Mouse (Mus musculus) ES-Bruce4 (cell line): ENCODE measurements around the gene Lrrc42. TPM values are rescaled to one million over a fixed set of nuclear protein-coding genes. Genes with fewer than 3 reads are reported as not detected.
A peak's percentile ranks its signal among the peaks of the same experiment; 100 is the strongest.

ENCODE experiments used
- H3K27ac ChIP-seq: 2 replicates; pipeline ENCODE4 v1.5.1; 2012; ENCODE audit warnings: low read length, inconsistent platforms; ENCODE audit not compliant: insufficient read depth
- H3K27me3 ChIP-seq: 2 replicates; pipeline ENCODE4 v1.6.1; 2012; ENCODE audit warnings: mild to moderate bottlenecking, low read length, inconsistent platforms; ENCODE audit not compliant: control insufficient read depth, poor library complexity, insufficient read depth, severe bottlenecking
- H3K36me3 ChIP-seq: 2 replicates; pipeline ENCODE4 v1.6.1; 2012; ENCODE audit warnings: inconsistent platforms, mild to moderate bottlenecking, low read length, moderate library complexity; ENCODE audit not compliant: control insufficient read depth, poor library complexity, insufficient read depth, severe bottlenecking
- H3K4me1 ChIP-seq: one replicate; pipeline ENCODE4 v1.8.1; 2011; ENCODE audit warnings: low read length; ENCODE audit not compliant: control insufficient read depth, insufficient read depth
- H3K4me3 ChIP-seq: 2 replicates; pipeline ENCODE4 v1.5.1; 2011; ENCODE audit warnings: low read depth, mild to moderate bottlenecking, low read length
- H3K9ac ChIP-seq: 2 replicates; pipeline ENCODE4 v1.6.1; 2012; ENCODE audit warnings: low read depth, mild to moderate bottlenecking, inconsistent platforms; ENCODE audit not compliant: poor library complexity, severe bottlenecking
- H3K9me3 ChIP-seq: replicated peaks from 2 replicates; pipeline ENCODE4 v1.6.1; 2012; ENCODE audit warnings: mild to moderate bottlenecking, low read length, inconsistent platforms; ENCODE audit not compliant: control insufficient read depth, poor library complexity, insufficient read depth, severe bottlenecking
- CTCF ChIP-seq: IDR thresholded peaks from one replicate; pipeline ENCODE4 v1.8.1; 2011; ENCODE audit warnings: low read depth, low read length
- EP300 ChIP-seq: IDR thresholded peaks from 2 replicates; pipeline ENCODE4 v1.6.1; 2011; ENCODE audit warnings: low read depth, low read length; ENCODE audit not compliant: insufficient read depth
- POLR2A ChIP-seq: IDR thresholded peaks from one replicate; pipeline ENCODE4 v1.8.1; 2011; ENCODE audit warnings: low read length; ENCODE audit not compliant: insufficient read depth
- polyA plus RNA-seq: library from polyadenylated mRNA; stranded (reverse); fragments of >200 nt; gene quantifications from 2 replicates; pipeline ENCODE4 v1.2.4, GENCODE M21; 2011; ENCODE audit warnings: low read depth; ENCODE audit not compliant: missing spikeins, insufficient read depth, insufficient read length

Lrrc42 gene
- polyA plus RNA-seq, 1 experiment = 75.4 TPM

DNA sequence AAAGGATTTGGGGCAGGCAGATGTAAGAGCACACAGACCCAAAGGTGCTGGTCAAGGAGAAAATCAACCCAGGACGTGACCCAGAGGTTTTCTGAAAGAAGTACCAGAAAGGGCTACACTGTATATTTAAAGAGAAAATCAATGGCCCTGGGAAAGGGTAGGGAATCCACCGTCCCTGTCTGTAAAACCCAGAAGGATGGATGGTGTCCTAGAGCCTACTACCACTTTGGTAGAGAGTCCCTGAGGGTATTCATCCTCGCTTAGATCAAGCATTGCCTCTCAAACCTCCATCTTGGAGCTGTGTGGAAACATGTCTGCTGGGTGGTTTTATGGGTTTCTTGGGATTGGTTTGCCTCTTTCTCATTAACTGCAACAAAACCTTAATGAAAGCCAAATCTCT is 1.1 kb upstream of the Lrrc42 start:
- peak overlapping the region; percentile 87 for H3K4me3 ChIP-seq
- peak overlapping the region; percentile 86 for H3K9ac ChIP-seq
- TF ChIP-seq POLR2A (no peak), EP300 (no peak), CTCF (no peak)
- H3K27me3 ChIP-seq = no peaks in the 10 kb centered on the region; the same call in 1 of the 2 replicates
- no peak overlapping the region for H3K27ac ChIP-seq
- H3K4me1 ChIP-seq = peaks cover 2% of the 10 kb centered on the region
- no peaks in the 10 kb centered on the region for H3K36me3 ChIP-seq
- H3K9me3 ChIP-seq = no peaks in the 10 kb centered on the region

DNA sequence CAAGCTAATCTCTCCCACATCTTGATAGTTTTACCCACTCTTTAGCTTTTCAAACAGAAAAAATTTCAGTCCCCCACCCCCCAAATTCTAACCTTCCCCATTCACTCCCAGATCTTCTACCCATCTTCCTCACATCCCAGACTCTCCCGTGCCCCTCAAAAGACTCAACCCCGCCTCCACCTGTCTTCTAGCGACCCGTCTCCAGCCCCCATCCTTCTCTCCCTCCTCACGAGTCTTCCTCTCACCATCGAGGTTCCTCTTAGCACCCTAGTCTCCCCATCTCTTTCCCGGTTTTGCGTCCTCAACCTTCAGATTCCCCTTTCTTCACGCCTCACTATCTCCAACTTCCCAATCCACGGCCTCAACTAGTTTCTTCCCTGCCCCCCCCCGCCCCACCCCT is 810 bp downstream of the Lrrc42 start:
- H3K4me3 ChIP-seq = peak overlapping the region; percentile 97
- peak overlapping the region; percentile 86 for H3K9ac ChIP-seq
- no peaks in the 10 kb centered on the region for H3K9me3 ChIP-seq
- TF ChIP-seq POLR2A (no peak), EP300 (no peak), CTCF (no peak)
- H3K27me3 ChIP-seq = no peaks in the 10 kb centered on the region; the same call in 1 of the 2 replicates
- no peaks in the 10 kb centered on the region for H3K36me3 ChIP-seq
- no peak overlapping the region for H3K27ac ChIP-seq
- H3K4me1 ChIP-seq = peaks cover 2% of the 10 kb centered on the region

DNA sequence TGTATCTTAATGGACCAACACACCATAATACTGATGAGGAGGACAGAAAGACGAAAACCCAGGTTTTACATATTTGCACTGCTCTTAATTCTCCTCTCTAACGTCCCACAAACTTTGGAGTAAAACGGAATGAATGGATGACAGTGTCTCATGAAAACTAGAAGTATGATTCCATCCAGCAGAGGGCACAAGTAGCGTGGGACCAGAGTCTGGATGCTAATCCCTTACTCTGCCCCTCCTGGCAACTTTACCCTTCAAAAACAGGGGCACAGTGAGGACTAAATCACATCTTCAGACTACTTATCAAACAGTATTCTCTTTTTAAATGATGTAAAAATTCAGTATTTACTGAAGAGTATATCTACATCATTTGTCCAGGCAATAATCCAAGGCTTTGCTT is 2.8 kb downstream of the Lrrc42 start:
- no peaks in the 10 kb centered on the region; the same call in 1 of the 2 replicates for H3K27me3 ChIP-seq
- TF ChIP-seq EP300 (no peak), POLR2A (no peak), CTCF (peak; percentile 35)
- H3K36me3 ChIP-seq = no peaks in the 10 kb centered on the region; the same call in 1 of the 2 replicates
- peaks cover 2% of the 10 kb centered on the region for H3K4me1 ChIP-seq
- no peak overlapping the region for H3K4me3 ChIP-seq
- H3K9me3 ChIP-seq = no peaks in the 10 kb centered on the region
- no peak overlapping the region for H3K9ac ChIP-seq
- no peak overlapping the region for H3K27ac ChIP-seq

GRCm38 (mm10) chr4:107249471-107249870 is 3.9 kb downstream of the Lrrc42 start:
- Histone ChIP-seq H3K4me3 (no peak overlapping the region), H3K9ac (no peak overlapping the region), H3K4me1 (peaks cover 2% of the 10 kb centered on the region), H3K27ac (no peak overlapping the region), H3K9me3 (no peaks in the 10 kb centered on the region), H3K27me3 (no peaks in the 10 kb centered on the region; the same call in 1 of the 2 replicates), H3K36me3 (peaks cover 4% of the 10 kb centered on the region)
- no peak for TF ChIP-seq CTCF
- no peak for TF ChIP-seq EP300
- no peak for TF ChIP-seq POLR2A

- Histone ChIP-seq H3K27me3 (no peaks in the 10 kb centered on the region; the same call in 1 of the 2 replicates), H3K9ac (no peak overlapping the region), H3K36me3 (peaks cover 7% of the 10 kb centered on the region), H3K4me3 (no peak overlapping the region), H3K27ac (no peak overlapping the region), H3K9me3 (no peaks in the 10 kb centered on the region), H3K4me1 (peaks cover 2% of the 10 kb centered on the region)
- no peak for TF ChIP-seq CTCF
- TF ChIP-seq EP300 = no peak
- no peak for TF ChIP-seq POLR2A
Observed at GRCm38 (mm10) chr4:107248061-107248460, 5.3 kb downstream of the Lrrc42 start.

- Histone ChIP-seq H3K36me3 (peaks cover 9% of the 10 kb centered on the region), H3K9ac (no peak overlapping the region), H3K27ac (no peak overlapping the region), H3K4me1 (peaks cover 2% of the 10 kb centered on the region), H3K27me3 (no peaks in the 10 kb centered on the region; the same call in 1 of the 2 replicates), H3K9me3 (no peaks in the 10 kb centered on the region), H3K4me3 (no peak overlapping the region)
- no peak for TF ChIP-seq EP300
- TF ChIP-seq CTCF = no peak
- TF ChIP-seq POLR2A = no peak
Observed at GRCm38 (mm10) chr4:107247110-107247509, 6.2 kb downstream of the Lrrc42 start.
